Mouse (Mus musculus) embryonic facial prominence, embryonic 14.5 days (tissue): ENCODE results near the gene Gadd45gip1. TPM values are rescaled to one million over a fixed set of nuclear protein-coding genes. Genes with fewer than 3 reads are reported as not detected.
A peak's percentile ranks its signal among the peaks of the same experiment; 100 is the strongest.

Experiments used
- ATAC-seq: fragments of 200-750 bp; cut with Nextera tagmentation; 2 replicates; pipeline ENCODE4 v1.8.0; 2017; ENCODE audit warnings: low read depth, moderate number of reproducible peaks, moderate TSS enrichment
- DNase-seq: peaks from one replicate; pipeline ENCODE4 v3.0.0-alpha.2; 2015; ENCODE audit warnings: low spot score
- H3K27ac ChIP-seq: fragments of 300-500 bp; sonication (generic); replicated peaks from 2 replicates; pipeline ENCODE4 v1.5.1; 2014; ENCODE audit warnings: low read depth, mild to moderate bottlenecking, low read length, moderate library complexity
- H3K27me3 ChIP-seq: fragments of 300-500 bp; sonication (generic); replicated peaks from 2 replicates; pipeline ENCODE4 v1.6.1; 2014; ENCODE audit warnings: low read length; ENCODE audit not compliant: control insufficient read depth, insufficient read depth
- H3K36me3 ChIP-seq: fragments of 300-500 bp; sonication (generic); 2 replicates; pipeline ENCODE4 v1.6.1; 2014; ENCODE audit warnings: low read length, mixed read lengths; ENCODE audit not compliant: control insufficient read depth, insufficient read depth
- H3K4me1 ChIP-seq: fragments of 300-500 bp; sonication (generic); 2 replicates; pipeline ENCODE4 v1.6.1; 2014; ENCODE audit warnings: antibody characterized with exemption, low read length; ENCODE audit not compliant: control insufficient read depth, insufficient read depth
- H3K4me2 ChIP-seq: fragments of 300-500 bp; sonication (generic); 2 replicates; pipeline ENCODE4 v1.6.1; 2014; ENCODE audit warnings: low read depth, mild to moderate bottlenecking, low read length, moderate library complexity, mixed read lengths
- H3K4me3 ChIP-seq: fragments of 300-500 bp; sonication (generic); 2 replicates; pipeline ENCODE4 v1.5.1; 2014; ENCODE audit warnings: low read depth, mild to moderate bottlenecking, low read length
- H3K9ac ChIP-seq: fragments of 300-500 bp; sonication (generic); 2 replicates; pipeline ENCODE4 v1.6.1; 2014; ENCODE audit warnings: low read depth, mild to moderate bottlenecking, low read length, moderate library complexity, mixed read lengths
- H3K9me3 ChIP-seq: fragments of 300-500 bp; sonication (generic); 2 replicates; pipeline ENCODE4 v1.6.1; 2016; ENCODE audit warnings: low read length; ENCODE audit not compliant: control insufficient read depth
- WGBS: fragments of 180-500 bp; shearing (Covaris S2); extraction: QIAGEN DNeasy Blood & Tissue Kit; methylation state at CpG from one replicate; pipeline ENCODE4 v1.1.7; 2014; 5-methylcytosine and 5-hydroxymethylcytosine counted together
- polyA plus RNA-seq: library from polyadenylated mRNA; unstranded; fragments of >200 nt; fragmentation: Nextera tagmentation; extraction: Ambion mirVana; gene quantifications from 2 replicates; pipeline ENCODE4 v1.2.1, GENCODE M21; 2014

Gene Gadd45gip1
- polyA plus RNA-seq, 1 experiment from 2014 or later: 41.5 TPM

- Histone ChIP-seq H3K27ac (peak overlapping the region; percentile 91), H3K4me2 (peak overlapping the region; percentile 61), H3K27me3 (no peaks in the 10 kb centered on the region), H3K9me3 (no peaks in the 10 kb centered on the region), H3K4me3 (peak overlapping the region; percentile 85), H3K36me3 (peaks cover 37% of the 10 kb centered on the region), H3K9ac (peak overlapping the region; percentile 95), H3K4me1 (peaks cover 9% of the 10 kb centered on the region)
- WGBS: 2% methylated on average over 47 of the region's 59 CpGs
- peak; percentile 73 for DNase-seq
- ATAC-seq: peak; percentile 75
Observed at GRCm38 (mm10) chr8:84832034-84832717, 854 bp downstream of the Gadd45gip1 start.

GRCm38 (mm10) chr8:84832759-84833742 lies 1.7 kb downstream of the Gadd45gip1 start:
- peaks cover 14% of the 10 kb centered on the region for H3K4me1 ChIP-seq
- DNase-seq (no peak), ATAC-seq (no peak)

GRCm38 (mm10) chr8:84834002-84834865 lies 2.9 kb downstream of the Gadd45gip1 start:
- H3K27ac ChIP-seq: no peak overlapping the region
- WGBS: 84% methylated on average over 19 of the region's 19 CpGs
- no peak overlapping the region for H3K9ac ChIP-seq
- DNase-seq (no peak), ATAC-seq (no peak)
- H3K4me2 ChIP-seq: no peak overlapping the region
- no peaks in the 10 kb centered on the region for H3K9me3 ChIP-seq
- H3K27me3 ChIP-seq: no peaks in the 10 kb centered on the region
- no peak overlapping the region for H3K4me3 ChIP-seq
- H3K36me3 ChIP-seq: peaks cover 58% of the 10 kb centered on the region
- H3K4me1 ChIP-seq: peaks cover 17% of the 10 kb centered on the region

More at GRCm38 (mm10) chr8:84832759-84833742, 1.7 kb downstream of the Gadd45gip1 start:
- no peaks in the 10 kb centered on the region for H3K27me3 ChIP-seq
- WGBS: 67% methylated on average over 10 of the region's 10 CpGs
- peaks cover 46% of the 10 kb centered on the region for H3K36me3 ChIP-seq
- peak overlapping the region; percentile 95 for H3K9ac ChIP-seq
- H3K4me2 ChIP-seq: peak overlapping the region; percentile 61
- H3K4me3 ChIP-seq: peak overlapping the region; percentile 85
- peak overlapping the region; percentile 91 for H3K27ac ChIP-seq
- H3K9me3 ChIP-seq: no peaks in the 10 kb centered on the region

- H3K4me3 ChIP-seq: no peak overlapping the region
- no peak overlapping the region for H3K9ac ChIP-seq
- ATAC-seq (peak; percentile 10; the same call in 1 of the 2 replicates), DNase-seq (peak; percentile 73)
- H3K4me1 ChIP-seq: peaks cover 17% of the 10 kb centered on the region
- H3K27ac ChIP-seq: no peak overlapping the region
- H3K27me3 ChIP-seq: no peaks in the 10 kb centered on the region
- H3K9me3 ChIP-seq: no peaks in the 10 kb centered on the region
- WGBS: 77% methylated on average over 10 of the region's 10 CpGs
- H3K4me2 ChIP-seq: no peak overlapping the region
- H3K36me3 ChIP-seq: peaks cover 61% of the 10 kb centered on the region
Observed at GRCm38 (mm10) chr8:84834866-84835855, 3.8 kb downstream of the Gadd45gip1 start.

GRCm38 (mm10) chr8:84837149-84837911 lies 6.0 kb downstream of the Gadd45gip1 start:
- peak; percentile 31 for ATAC-seq
- Histone ChIP-seq H3K36me3 (peaks cover 74% of the 10 kb centered on the region), H3K4me2 (no peak overlapping the region), H3K27ac (peak overlapping the region; percentile 55; the same call in 1 of the 2 replicates), H3K4me1 (peaks cover 17% of the 10 kb centered on the region), H3K9me3 (no peaks in the 10 kb centered on the region), H3K4me3 (no peak overlapping the region), H3K9ac (peak overlapping the region; percentile 30), H3K27me3 (no peaks in the 10 kb centered on the region)
- peak; percentile 83 for DNase-seq
- 30% methylated on average over 8 of the region's 8 CpGs for WGBS

- no peaks in the 10 kb centered on the region for H3K27me3 ChIP-seq
- H3K36me3 ChIP-seq: peaks cover 81% of the 10 kb centered on the region
- no peaks in the 10 kb centered on the region for H3K9me3 ChIP-seq
- no peak overlapping the region for H3K4me3 ChIP-seq
- ATAC-seq (no peak), DNase-seq (no peak)
- WGBS: 77% methylated on average over 15 of the region's 15 CpGs
- no peak overlapping the region for H3K4me2 ChIP-seq
- H3K27ac ChIP-seq: peak overlapping the region; percentile 55; the same call in 1 of the 2 replicates
- H3K9ac ChIP-seq: 0 out of 2 replicates have a peak overlapping the region, but pooled peaks have one; percentile 27
- peaks cover 17% of the 10 kb centered on the region for H3K4me1 ChIP-seq
Observed at GRCm38 (mm10) chr8:84837912-84838470, 6.7 kb downstream of the Gadd45gip1 start.

GRCm38 (mm10) chr8:84838513-84838912 lies 7.2 kb downstream of the Gadd45gip1 start:
- Histone ChIP-seq H3K4me1 (peaks cover 17% of the 10 kb centered on the region), H3K4me3 (no peak overlapping the region), H3K27me3 (no peaks in the 10 kb centered on the region), H3K9ac (no peak overlapping the region), H3K9me3 (no peaks in the 10 kb centered on the region), H3K36me3 (peaks cover 85% of the 10 kb centered on the region), H3K27ac (no peak overlapping the region), H3K4me2 (no peak overlapping the region)
- WGBS: 88% methylated on average over 5 of the region's 5 CpGs
- ATAC-seq: no peak
- DNase-seq: no peak
